Mouse (Mus musculus) liver (tissue): ENCODE measurements at regions not wholly inside any gene's neighbourhood (a gene's known extent, or its start where the extent isn't known, plus 50 kb on each side); places are given as distances from the start of the nearest gene placed in this dataset.

ENCODE experiments used
- DNase-seq: peaks from one replicate; pipeline ENCODE4 v3.0.0-alpha.2; 2020; ENCODE audit warnings: mixed read lengths

DNA sequence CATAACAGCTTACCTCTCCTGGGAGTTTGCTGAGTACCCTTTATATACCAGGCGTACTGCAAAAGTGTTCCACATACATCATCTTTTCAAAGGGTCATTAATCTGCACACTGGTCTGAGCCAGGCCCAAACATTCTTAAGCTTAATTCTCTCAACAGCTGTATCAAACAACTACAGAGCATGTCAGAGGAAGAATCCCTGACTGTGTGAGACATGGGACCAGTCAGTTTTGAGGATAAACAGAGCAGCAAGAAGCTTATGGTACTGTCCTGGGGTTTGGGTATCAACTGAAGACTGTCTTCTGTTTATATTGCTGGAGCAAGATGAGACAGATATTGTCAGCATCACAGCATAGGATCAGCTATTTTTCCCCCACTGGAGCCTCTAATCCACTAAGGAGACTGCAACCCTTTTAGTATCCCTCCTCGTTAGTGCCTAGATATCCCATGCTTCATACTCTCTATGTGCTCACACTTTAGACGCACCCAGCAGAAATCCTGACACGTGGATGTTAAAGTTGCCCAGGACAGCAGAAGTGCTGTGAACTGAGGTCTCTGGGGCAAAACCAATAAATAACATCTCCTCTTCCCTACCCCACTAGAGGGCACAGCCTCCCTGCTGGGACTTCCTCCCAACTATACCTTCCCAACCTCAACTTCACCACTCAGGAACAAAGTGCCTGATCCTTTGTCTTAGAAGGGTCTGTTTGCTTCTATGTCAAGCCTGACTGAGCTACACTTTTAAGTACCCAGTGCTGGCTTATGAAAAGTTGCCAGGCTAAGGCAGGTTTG, 271.6 kb downstream of the Gm826 start:
- DNase-seq: no peak

DNA sequence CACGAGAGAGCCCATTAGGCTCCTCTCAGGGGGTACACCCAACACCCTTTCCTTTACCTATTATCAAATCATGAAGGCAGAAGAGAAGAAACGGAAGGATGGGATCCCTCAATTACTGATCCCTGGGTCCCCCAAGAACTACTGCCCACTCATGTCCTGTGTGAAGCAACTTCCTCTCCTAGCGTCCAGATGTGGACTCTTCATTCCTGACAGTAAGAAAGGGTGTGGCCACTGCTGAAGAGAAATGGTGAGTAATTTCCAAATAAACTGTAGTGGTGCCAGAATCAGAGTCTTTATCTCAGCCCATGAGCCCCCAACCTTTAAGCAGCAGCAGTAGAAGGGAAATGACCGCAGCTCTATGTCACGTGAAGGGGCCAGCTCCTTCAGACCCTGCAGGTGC, 273.9 kb downstream of the Gm826 start:
- no peak for DNase-seq

DNA sequence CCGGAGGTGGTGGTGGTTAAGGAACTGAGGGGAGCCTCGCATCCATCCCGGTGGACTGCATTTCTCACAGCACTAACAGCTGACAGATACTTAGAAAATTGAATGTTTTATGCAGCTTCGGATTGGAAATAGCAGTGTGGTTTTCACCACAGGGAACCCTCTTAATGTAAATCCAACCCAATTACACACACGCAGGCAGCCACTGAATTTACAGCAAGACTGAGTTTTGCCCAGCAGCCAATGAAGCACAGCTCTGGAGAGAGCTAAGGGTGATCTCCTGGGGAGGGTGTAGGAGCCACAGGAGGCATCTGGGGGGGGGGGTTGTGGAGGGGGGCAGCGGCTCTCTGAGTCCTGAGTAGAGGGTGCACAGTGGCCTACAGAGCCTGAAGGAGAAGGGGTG, 276.8 kb downstream of the Gm826 start:
- no peak for DNase-seq

DNA sequence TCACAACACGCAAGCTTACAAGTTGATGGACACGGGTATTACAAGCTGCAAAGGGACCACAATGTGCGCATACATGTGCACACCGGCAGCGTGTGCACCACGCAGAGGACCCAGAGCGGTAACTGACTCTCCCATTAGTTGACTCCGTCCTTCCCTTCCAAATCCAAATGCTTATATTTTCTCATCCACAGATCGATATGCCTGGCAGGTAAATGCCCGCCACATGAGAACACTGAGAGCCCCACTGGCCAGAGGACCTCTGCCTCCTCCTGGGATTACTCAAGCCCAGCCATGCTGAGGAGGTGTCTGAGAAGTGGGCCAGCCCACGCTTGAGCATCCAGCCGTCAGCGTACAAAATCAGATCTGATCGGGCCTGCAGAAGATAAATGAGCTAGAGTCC, 279.6 kb downstream of the Gm826 start:
- no peak for DNase-seq

DNA sequence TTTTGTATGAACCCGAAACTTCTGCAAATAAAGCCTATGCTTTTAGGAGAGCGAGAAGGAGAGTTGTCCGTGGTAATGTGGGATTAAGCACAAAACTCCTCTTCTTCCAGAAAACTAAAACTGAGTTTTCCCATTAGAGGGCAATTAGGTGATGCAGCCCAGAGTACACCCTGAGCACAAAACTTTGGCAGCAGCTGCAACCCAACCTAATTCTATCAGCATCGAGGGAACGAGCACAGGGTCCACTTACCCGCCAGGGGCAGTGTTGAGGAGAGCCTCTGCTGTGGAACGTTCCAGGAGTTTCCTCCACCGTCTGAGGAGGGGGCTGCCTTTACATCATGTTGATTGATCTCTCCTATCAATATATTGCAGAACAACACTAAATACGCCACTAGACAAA, 285.7 kb downstream of the Gm826 start:
- DNase-seq: no peak

DNA sequence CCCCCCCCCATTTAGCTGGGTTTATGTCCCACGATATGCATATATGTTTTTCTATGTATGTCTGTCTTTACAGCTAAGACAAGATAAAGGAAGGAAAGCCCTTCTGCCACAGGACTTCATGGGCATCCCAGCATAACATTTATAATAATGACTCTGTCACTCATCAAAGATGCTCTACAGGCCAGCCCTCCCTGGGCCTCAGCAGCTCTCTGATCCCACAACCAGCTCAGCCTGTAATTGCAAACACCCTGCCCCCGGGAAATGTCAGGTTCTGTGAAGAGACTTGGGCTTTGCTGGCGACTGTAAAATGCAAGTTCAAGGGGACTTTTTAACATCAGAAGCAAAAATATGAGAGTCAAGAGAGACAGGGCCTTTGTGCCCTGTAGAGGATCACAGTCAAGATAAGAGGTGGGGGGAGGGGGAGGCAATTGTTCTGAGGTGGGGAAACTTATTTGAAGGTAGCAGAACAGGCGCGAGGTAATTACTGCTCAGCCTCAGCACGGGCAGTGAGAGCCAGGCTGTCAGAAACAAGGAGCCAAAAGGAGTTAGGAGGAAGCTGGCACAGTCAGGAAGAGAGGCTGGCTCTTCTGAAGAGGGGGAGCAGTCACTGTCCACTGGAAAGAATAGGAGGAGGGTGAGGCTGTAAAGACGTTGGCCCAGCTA, 286.9 kb downstream of the Gm826 start:
- DNase-seq: no peak

DNA sequence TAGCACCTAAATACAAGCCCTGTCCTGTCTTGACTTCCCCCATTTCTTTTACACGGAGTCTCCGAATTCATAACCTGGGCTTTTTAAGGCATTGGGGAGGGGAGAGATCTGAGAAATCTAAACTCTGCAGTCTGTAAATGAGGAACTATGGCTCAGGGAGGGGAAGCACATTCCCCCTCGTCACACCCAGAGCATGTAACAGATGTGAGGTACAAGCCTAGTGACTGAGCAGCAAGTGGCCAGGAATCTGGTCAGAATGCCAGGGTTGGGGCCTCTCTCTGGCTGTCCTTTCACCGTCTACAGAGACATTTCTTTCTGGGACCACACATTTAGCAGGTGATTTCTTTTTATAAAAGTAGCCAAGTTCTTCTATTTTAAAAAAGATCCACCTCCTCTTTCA, 289.4 kb downstream of the Gm826 start:
- DNase-seq: no peak

DNA sequence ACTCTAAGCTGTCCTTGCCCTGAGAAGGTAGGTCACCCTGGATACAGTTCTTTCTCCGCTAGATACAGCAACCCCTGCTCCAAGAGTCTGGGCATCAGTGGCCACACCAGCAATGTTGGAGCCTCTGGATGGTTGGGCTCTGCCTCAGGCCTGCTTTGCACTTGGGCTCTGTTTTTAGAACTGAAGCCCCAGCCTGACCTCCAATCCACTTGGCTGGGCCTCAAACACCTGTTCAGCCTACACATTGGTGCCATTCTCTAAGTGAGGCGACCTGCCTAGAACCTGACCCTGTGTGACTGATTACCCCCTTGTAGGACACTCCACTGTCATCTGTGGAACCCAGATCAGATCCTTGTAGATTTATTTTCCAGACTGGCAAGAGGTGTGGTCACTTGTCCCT, 289.8 kb downstream of the Gm826 start:
- no peak for DNase-seq

DNA sequence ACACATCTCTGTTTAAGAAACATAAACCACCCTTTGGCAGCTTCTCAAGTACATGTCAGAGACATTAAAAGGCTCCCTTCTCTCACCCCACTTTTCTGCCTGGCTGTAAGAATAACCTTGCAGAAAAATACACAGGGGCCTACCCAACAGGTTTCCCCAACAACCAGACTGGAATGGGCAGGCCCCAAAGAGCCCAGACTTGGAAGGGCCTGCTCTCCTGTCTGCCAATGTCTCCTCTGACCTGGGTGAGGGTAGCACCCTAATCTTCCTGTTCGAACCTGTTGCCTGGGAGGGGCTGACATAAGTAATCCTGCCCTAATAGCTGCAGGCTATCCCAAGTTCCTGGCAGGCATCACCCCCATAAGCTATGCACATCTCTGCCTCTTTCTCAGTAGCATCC, 304.5 kb downstream of the Gm826 start:
- no peak for DNase-seq

DNA sequence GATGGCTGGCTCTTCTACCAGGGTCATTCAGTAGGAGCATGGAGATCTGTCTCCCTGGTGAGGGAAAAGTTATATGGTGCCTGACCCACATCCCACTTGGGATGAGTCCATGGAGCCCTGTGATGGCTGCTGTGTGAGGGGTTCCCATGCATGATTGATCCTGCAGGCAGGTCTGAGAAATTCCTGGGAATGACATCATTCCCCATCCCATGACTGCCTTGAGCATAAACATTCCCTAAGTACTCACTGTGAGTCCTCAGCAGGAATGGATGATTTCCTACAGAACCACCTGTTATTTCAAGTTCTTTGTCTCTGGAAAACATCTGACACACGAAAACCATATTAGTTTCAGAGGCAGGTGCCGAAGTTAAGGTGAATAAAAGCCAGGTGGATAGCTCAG, 305.5 kb downstream of the Gm826 start:
- DNase-seq: no peak

DNA sequence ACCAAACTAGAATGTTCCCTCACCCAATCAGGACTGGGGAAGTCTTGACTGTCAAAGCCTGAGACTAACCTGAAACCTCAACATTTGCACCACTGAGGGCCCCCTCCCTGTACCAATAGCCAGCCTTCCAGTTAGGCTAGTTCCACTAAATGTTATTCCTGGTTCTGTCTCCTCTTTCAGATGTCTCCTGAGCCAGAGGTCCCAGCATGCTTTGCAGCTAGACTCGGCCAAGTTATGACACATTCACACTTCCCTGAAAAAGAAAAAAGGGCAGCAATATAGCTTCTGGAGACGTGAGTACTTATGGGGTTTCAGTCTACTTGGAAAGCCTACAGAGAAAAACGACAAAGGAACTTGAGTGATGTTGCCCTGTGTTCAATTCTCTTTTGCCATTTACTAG, 308.1 kb downstream of the Gm826 start:
- DNase-seq: no peak

DNA sequence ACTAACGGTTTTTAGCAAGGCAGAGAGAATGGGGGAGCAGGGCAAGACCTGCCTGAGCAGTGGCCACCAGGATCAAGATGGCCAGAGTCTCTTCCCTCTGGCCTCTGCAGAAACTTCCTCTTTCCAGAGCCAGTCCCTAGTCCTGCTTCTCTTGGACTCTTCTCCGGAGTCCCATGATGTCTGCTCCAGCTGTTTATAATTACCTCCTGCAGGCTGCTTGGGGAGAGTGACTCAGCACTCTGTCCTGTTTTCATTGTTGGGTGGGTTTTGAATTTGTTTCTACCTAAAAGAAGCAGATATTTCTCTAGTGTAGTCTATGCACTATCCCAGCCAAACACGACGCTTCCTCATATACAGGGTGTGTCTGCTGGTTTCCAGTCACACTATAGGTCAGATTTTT, 312.4 kb downstream of the Gm826 start:
- DNase-seq: no peak

DNA sequence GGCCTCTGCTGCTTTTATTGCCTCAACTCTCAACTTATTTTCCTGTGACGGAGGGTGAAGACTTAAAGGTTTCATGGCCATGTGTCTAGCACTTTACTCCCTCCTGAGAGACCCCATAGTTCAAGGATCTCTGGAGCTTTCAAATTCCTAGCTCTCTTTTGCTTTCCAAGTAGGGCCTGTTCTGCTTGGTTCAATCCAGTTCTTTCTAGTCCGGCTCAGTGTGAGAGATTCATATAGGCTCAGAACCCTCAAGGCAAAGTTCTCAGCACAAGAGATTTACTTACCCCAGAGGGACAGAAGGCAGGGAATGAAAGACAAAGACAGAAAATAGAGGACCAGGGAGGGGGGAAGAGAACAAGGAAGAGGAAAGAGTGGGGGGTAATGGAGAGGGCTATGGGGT, 313.1 kb downstream of the Gm826 start:
- DNase-seq: no peak

DNA sequence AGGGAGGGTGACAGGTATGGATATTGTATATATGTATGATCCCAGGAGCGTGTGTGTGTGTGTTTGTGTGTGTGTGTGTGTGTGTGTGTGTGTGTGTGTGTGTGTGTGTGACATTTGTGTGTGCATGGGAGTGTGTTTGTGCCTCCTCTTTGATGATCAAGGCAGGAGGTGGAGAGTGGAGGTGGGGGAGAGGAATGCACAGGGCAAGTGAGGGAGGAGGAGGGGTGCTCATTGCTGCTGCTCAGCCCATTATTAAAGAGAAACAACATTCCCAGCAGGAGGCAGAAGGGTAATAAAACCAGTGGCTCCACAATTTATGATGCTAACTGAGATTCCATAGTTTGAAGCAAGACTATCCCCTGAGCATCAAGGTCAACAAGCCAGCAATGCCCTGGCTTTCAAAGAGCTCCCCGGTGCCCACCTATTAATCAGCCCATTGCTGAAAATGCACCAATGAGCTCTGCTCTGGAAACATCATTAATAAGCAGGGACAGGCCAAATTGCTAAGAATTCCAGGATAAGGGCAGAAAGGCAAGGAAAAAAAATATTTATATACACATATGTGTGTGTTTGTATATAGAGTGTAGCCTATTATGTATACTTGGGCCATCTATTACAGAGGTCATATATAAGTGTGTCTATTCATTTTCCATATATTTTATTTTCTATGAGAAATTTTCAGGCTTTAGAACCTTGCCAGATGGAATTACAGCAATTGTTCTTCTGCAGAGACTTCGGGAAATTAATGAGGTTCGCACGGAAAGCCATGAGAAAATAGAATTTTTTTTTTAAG, 316.7 kb downstream of the Gm826 start:
- no peak for DNase-seq

DNA sequence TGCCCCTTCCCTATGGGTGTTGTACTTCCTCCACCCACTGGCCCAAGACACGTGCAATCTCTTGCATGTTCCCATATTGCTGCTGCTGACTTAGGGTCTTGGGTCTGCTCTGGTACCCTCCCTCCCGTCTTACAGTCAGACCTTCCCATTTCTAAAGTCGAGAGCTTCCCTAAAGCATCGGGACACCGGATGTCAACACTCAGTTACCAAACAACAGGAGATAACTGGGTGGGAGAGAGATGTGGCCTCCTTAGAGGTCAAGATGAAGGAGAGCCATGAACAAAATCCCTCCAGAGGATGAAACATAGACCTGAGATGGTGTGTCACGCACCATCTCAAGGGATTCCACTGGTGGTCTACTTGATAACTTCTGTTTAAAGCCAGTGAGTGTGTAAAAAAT, 322.5 kb downstream of the Gm826 start:
- DNase-seq: no peak

DNA sequence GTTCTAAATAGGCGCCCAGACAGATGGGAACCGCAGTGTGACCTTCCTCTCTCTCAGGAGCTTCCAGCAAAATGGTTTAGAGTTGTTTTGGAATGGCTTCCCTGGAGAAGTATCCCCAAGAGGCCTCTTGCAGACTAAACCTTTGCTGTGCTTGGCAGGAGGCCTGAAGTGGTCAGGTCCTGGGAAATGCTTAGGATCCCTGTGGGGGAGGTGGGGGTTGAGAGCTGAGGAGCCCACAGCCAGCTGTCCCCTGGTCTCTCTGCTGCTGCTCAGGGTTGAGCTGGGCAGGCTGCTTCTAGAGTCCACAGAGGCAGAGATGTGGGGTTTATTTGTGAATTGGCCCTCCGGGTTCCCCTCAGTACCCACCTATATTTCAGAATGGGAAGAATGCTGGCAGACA, 331.3 kb downstream of the Gm826 start:
- no peak for DNase-seq

DNA sequence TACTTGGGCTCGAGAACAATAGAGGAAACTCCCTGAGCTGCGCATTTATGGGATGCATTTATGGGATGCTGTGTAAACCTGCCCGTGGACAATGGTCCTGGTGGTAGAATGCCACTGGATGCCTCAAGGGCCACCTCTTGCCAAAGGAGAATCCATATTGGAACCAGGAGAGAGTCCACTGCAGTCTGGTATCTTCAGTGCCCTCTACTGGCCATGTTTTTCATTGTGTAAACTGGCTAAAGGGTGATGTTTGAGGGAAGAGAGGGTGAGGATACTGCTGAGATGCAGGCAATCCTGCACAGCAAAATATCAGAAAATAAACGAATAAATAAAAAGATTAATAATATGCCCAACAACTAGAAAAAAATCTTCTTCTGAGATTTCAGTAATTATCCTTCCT, 333.5 kb downstream of the Gm826 start:
- DNase-seq: no peak

DNA sequence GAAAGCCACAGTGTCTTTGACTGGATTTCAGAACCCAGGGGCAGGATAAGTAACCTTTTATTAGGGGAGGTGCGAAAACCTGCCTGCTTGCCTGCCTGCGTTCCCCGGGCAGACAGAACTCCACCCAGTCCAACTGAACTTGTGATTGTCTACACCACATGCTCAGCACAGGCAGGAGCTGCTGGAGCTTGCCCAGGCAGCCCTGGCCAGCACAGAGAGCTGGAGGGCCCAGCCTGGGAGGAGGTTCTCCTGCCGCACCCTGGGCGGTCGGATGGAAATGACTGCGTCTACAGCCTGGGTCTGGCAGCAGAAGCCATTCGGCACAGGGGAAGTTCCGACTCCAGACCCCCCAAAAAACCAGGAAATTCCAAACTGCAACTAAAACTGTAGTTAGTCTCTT, 336.6 kb downstream of the Gm826 start:
- no peak for DNase-seq

DNA sequence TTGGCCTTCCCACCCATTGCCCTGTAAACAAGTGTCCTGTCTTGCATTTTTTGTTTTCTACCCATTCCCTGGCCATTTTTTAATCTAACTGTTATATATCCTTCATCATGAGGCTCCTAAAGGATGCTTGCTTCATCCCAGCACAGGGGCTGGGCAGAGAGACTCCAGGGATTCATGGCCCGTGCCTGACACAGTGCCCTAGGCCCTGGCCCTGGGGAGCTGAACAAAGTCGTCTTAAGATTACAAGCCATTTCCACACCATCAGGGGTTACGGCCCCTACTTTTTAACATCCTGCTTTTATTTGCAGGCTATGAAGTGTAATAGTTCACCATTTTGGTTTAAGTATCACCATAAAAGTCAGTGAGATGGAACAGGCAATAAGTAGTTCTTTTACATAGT, 339.5 kb downstream of the Gm826 start:
- DNase-seq: no peak

DNA sequence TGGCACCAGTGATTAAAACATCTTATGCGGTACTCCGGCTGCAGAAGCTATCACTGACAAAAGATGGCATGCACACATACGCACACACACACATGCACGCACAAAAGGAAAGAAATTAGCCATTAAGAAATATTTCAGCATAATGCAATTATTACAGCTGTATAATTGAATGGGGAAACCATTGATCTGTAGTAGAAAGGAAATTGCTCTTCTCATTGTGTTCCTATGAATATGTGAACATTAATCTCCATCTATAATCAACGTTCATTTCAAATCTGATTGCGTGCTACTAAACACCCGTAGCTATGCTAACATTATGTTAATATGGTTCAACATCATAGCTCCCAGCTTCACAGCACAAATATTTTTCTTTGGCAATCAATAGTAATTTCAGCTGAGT, 347.2 kb downstream of the Gm826 start:
- no peak for DNase-seq

DNA sequence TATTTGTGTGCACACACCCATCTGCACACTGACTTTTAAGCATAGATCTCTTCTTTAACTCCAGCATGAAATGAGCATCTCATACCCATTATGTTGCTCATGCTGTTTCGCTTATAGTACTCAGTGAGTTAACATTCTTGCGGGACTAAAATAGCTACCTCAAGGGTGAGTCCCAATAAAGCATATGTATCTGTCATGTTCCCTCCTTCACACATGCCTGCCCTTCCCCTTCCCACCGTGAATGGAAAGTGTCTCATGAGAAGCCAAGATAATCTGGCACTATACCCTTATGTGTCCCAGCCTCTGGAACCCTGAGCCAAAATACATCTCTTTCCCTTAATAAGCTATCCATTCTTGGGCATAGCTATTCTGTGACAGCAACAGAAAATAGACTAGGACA, 352.3 kb downstream of the Gm826 start:
- no peak for DNase-seq

DNA sequence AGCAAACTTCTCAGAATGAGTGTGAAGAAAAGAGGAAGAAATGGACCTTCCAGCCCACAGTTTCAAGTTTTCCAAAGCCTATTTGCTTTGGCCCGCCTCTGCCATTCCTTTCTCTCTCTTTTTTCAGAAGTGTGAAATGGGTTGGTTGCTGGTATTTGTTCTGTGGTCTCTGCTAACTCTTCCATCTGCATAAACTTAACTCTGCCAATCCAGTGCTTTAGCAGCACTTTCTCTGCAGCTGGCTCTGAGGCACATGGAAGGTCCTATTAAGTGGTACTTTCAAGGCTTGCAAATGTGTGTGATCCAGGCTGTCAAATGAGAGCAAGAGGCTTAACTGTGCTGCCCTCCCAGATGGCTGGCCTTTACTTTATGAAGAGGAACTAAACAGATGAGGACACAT, 383.6 kb downstream of the Gm826 start:
- DNase-seq: no peak

DNA sequence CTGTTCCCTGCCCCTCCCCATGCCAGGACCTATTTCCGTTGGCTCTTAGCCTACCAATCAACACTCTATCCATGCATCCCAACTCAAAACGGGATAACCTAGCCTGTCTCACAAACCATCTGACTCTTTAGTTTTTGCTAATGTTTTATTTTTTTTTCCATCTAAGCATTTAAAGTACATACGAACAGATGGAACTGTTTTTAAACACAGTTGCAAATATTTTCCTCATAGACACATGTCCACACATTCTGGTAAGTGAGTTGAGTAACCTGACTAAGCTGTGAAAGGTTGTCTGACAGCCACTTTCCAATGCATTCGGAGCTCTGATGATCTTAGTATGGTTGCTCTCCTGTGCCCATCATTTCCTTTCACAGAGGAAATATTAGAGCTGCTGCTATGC, 384.9 kb downstream of the Gm826 start:
- no peak for DNase-seq

DNA sequence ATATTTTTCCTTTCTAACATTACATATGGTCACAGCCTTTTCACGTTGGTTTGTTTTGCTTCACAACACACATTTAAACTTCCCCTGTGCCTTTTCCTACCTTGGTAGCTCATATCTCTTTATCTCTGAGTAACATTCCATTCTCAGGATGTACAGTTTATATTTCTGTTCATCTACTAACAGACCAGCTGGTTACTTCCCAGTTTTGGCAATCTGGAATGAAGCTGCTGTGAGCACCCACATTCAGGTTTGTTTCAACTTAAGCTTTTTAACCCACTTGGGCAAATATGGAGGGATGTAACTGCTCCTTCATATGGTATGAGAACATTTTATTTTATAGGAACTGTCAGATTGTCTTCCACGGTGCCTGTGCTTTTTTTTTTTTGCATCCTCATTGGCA, 403.2 kb downstream of the Gm826 start:
- no peak for DNase-seq
